Mouse (Mus musculus): ENCODE measurements around the gene Morn1. TPM values are rescaled to one million over a fixed set of nuclear protein-coding genes. Genes with fewer than 3 reads are reported as not detected.

The Morn1 gene
- total RNA-seq, 2 experiments from 2014 or later = 2.8 to 3.0 TPM

DNA sequence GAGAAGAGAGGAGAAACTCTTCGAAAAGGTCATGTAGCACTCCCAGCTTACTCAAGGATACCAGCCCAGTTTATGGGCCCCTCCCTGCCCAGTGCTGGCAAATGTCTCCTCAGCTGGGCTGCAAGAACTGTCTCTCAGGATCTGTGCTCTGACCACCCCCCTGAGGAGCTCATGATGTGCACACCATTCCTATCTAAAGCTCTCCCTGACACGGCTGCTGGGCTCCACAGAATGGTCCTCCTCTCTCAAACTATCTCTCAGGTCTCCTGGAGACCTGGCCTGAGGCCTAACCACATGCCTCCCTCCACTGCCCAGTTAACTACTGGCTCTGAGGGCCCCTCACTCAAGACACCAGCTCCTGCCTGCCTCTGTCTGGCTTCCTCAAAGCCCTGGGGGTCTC, 53.8 kb downstream of the Morn1 start:
- no peak for DNase-seq

- peak; percentile 78 for DNase-seq
Measured at GRCm38 (mm10) chr4:155140795-155141265, 54.5 kb downstream of the Morn1 start.

DNA sequence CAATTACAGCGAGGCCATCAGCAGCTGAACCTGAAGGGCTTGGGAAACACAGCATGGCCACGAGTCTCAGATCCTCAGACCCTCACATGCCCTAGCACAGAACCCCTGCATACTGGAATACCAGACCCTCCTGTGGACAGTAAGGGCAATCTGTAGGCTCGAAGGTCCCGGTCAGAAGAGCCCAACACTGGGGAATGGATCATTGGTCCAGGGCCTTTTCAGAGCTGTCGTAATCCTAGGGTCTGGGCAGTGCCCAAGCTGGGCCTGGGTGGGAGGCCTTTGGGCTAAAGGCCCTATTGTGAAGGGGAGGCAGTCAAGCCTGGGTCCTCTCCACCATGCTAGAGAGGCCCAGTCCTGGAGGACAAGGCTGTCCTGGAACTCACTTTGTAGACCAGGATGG, 56.5 kb downstream of the Morn1 start:
- DNase-seq = no peak

- no peak for DNase-seq
Measured at GRCm38 (mm10) chr4:155143411-155143810, 57.0 kb downstream of the Morn1 start.

DNA sequence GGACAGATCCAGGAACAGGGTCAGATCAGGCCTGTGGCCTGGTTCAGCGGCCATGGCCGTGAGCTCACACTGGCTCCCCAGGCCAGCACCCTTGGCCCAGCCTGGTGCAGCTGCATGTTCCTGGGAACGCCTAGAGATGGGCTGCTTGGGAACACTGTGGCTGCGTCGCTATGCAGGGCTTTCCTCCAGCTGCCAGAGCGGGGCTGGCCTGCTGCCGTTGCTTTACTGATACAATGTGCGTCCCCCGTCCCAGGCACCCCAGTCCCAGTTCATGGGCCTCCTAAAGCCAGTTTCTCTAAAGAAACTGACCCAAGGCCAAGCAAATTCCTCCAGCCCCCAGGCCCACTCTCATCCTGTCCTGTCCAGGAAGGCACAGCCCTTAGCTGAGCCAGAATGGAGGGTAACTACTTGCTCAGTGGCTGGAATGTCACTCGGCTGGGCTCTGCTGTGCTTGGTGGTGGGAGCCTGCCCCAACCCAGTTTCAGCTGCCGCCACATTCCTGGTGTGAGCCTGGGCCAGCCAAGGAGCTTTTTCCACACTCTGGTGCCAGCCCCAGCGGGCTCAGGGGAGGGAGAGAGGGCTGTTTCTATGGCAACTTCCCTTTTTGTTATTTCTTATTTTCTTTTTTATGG, 57.6 kb downstream of the Morn1 start:
- DNase-seq = peak; percentile 88

GRCm38 (mm10) chr4:155144548-155145180, 58.3 kb downstream of the Morn1 start:
- DNase-seq = no peak

- DNase-seq = no peak
Measured at GRCm38 (mm10) chr4:155146107-155146823, 59.9 kb downstream of the Morn1 start.

GRCm38 (mm10) chr4:155148453-155148852, 62.1 kb downstream of the Morn1 start:
- DNase-seq = no peak

DNA sequence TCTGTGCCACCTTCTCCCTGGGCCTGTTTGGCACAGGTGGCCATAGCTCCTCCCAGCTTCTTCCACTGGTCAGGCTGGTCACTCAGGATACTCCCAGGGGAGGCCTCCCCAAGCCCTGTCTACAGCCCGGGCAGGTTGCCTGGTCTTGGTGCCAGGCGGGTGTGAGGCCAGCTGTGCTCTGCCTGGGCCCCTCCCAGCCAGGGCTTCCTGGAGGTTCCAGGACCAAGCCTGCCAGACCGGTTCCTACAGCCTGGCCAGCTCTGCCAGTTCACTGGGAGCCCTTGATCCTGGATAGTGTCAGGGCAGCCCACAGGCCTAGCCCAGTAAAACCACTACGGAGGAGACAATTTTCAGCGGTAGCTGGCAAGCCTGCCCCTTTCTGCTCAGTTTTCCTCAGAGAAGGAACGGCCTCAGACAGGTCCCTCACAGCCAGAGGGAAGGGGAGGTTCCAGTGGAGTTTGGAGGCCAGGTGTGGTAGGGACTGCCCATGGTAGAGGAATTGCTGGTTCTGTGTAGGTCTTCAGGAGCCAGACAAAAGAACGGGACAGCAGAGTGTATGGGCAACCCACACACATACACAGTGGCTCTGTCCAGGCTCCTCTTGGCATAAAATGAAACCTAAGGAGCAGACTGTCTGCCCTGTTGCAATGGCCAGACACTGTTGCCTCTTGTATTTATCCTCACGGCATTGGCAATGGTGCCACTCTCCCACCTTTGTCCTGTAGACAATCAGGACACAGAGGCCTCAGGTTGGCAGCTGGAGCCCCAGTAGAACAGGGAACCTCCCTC, 62.7 kb downstream of the Morn1 start:
- peak; percentile 76 for DNase-seq

DNA sequence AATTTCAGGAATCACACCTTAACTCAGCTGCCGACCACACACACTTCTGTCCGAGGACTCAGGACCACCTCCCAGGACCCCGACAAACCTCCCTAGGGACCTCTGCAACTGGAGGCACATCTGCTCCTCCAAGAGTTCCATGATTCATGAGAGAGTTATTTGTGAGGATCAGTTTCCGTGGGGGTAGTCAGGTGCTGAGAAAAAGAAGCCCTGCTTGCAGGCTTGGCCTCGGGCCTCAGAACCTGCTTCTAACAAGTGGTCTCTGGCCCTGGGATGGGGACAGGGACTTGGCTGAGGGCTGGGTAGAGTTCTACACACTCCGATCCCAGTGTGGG, 63.5 kb downstream of the Morn1 start:
- no peak for DNase-seq

- peak; percentile 94 for DNase-seq
Measured at GRCm38 (mm10) chr4:155150276-155151113, 64.1 kb downstream of the Morn1 start.

GRCm38 (mm10) chr4:155151221-155151788, 64.9 kb downstream of the Morn1 start:
- no peak for DNase-seq

DNA sequence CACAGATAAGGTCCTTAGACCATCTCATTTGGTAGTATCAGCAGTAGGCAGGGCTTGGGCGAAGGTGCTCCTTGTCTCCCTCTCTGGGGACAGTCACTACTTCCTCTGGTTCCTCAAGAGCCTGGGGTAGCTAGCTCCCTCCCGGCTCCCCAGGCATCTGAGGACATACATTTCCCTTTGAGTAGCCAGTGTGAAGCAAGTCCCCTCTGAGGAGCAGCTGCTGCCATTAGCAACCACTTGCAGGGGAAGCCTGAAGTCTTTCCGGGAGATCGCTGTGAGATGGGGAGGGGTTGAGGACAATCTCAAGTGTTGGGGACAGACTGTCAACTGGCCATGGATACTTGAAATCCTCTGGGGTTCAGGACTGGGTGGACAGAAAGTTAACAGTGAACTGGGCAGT, 65.5 kb downstream of the Morn1 start:
- no peak for DNase-seq

GRCm38 (mm10) chr4:155152476-155152875, 66.1 kb downstream of the Morn1 start:
- DNase-seq = no peak

DNA sequence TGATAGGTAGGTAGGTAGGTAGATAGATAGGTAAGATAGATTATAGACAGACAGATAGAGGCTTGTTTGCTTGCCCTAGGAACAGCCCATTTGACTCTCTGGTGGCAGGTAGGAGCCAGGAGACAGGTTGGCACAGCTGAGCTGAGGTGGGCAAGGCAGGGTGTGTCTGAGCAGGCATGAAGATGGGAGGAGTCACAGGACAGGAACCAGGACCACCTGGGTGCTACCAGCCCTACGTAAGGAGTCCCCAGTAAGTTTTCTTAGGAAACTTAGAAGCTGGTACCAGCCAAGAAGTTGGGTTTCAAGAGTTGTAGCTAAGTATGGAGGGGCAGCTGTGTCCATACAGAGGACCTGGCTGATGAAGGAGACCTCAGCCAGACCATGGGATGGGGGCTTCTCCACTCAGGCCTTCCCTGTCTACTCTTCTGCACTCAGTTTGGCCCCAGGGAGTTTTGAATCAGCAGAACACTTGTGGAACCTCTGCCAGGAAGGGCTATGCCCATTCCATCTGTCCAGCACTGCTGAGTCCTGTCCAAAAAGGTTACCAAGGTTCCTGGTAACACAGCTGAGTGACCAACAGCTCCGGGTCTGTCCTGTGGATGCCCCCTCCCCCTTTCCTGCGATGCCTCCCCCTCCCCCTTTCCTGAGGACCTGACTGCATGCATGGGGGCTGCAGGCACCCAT, 67.2 kb downstream of the Morn1 start:
- DNase-seq = no peak

- DNase-seq = peak; percentile 52
Measured at GRCm38 (mm10) chr4:155154986-155155385, 68.6 kb downstream of the Morn1 start.

GRCm38 (mm10) chr4:155156734-155157133, 70.4 kb downstream of the Morn1 start:
- no peak for DNase-seq

GRCm38 (mm10) chr4:155157871-155158542, 71.6 kb downstream of the Morn1 start:
- no peak for DNase-seq

DNA sequence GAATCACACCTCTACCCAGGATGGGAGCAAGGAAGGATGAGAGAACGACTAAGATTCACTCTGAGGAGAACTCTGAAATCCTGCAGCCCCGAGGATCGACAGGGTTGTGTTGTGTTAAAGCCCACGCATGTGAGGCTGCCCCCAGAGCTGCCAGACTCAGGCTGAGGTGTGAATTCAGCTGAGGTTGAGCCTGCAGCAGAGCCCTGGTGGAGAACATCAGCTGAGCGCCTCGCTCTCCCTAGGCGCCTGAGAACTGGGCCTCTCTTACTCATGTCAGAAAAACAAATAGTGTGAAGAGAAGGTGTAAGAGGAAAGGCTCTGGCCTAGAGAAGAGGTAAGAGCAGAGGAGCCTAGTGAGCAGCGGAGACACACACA, 72.2 kb downstream of the Morn1 start:
- DNase-seq = no peak

Measured in heart, postnatal 4 days (tissue).